Mouse (Mus musculus) A20 (cell line): ENCODE measurements around the gene Gclm.
"Not testable (repeated sequence)": the region's sequence is repeated elsewhere in the genome, so short reads cannot be mapped to it uniquely, and the experiment has no call there.

Experiments
- DNase-seq: peaks from one replicate; pipeline ENCODE4 v3.0.0-alpha.2; 2011; ENCODE audit warnings: low read depth, low spot score

Gene Gclm

GRCm38 (mm10) chr3:122242876-122243275 is 2.5 kb upstream of the Gclm start:
- no peak for DNase-seq

GRCm38 (mm10) chr3:122243416-122244167 is 1.8 kb upstream of the Gclm start:
- no peak for DNase-seq

- no peak for DNase-seq
Measured at GRCm38 (mm10) chr3:122244759-122245158, 598 bp upstream of the Gclm start.

GRCm38 (mm10) chr3:122245878-122246332 is 548 bp downstream of the Gclm start:
- peak; percentile 83 for DNase-seq

GRCm38 (mm10) chr3:122246406-122246805 is 1.0 kb downstream of the Gclm start:
- no peak for DNase-seq

GRCm38 (mm10) chr3:122246986-122247767 is 1.8 kb downstream of the Gclm start:
- peak; percentile 39 for DNase-seq

GRCm38 (mm10) chr3:122247768-122248100 is 2.4 kb downstream of the Gclm start:
- no peak for DNase-seq

GRCm38 (mm10) chr3:122252466-122253253 is 7.3 kb downstream of the Gclm start:
- no peak for DNase-seq

- DNase-seq: not testable (repeated sequence)
Measured at GRCm38 (mm10) chr3:122254050-122254449, 8.7 kb downstream of the Gclm start.

- peak; percentile 24 for DNase-seq
Measured at GRCm38 (mm10) chr3:122269986-122270385, 24.6 kb downstream of the Gclm start.

GRCm38 (mm10) chr3:122272565-122272964 is 27.2 kb downstream of the Gclm start:
- not testable (repeated sequence) for DNase-seq

- no peak for DNase-seq
Measured at GRCm38 (mm10) chr3:122273407-122274240, 28.3 kb downstream of the Gclm start.

- peak; percentile 96 for DNase-seq
Measured at GRCm38 (mm10) chr3:122274241-122275024, 29.1 kb downstream of the Gclm start, which contains the start of gene Dnttip2. TSS of gene Dnttip2 (plus strand) at chr3:122274388.

GRCm38 (mm10) chr3:122275111-122275510 is 29.8 kb downstream of the Gclm start:
- no peak for DNase-seq

- peak; percentile 46 for DNase-seq
Measured at GRCm38 (mm10) chr3:122287195-122287594, 41.8 kb downstream of the Gclm start.

- no peak for DNase-seq
Measured at GRCm38 (mm10) chr3:122288613-122289195, 43.3 kb downstream of the Gclm start.

- not testable (repeated sequence) for DNase-seq
Measured at GRCm38 (mm10) chr3:122289344-122289743, 44.0 kb downstream of the Gclm start.

- no peak for DNase-seq
Measured at GRCm38 (mm10) chr3:122290696-122291095, 45.3 kb downstream of the Gclm start.

GRCm38 (mm10) chr3:122291828-122292227 is 46.5 kb downstream of the Gclm start:
- no peak for DNase-seq
